Mouse (Mus musculus): ENCODE results near the gene Slc17a1. TPM values are rescaled to one million over a fixed set of nuclear protein-coding genes. Genes with fewer than 3 reads are reported as not detected.

Slc17a1 gene
- polyA plus RNA-seq, 1 experiment from 2014 or later = 0.77 TPM

- H3K27me3 ChIP-seq (replicated peaks; ENCODE audit: control insufficient read depth, insufficient read depth, low read length) = no peaks in the 10 kb centered on the region
- H3K4me3 ChIP-seq (ENCODE audit: low read length) = no peak overlapping the region
- H3K27ac ChIP-seq (ENCODE audit: low read length) = no peak overlapping the region
- no peak overlapping the region for H3K4me2 ChIP-seq (ENCODE audit: low read depth, low read length)
- no peaks in the 10 kb centered on the region for H3K9me3 ChIP-seq (ENCODE audit: control insufficient read depth, low read length)
- WGBS = 74% methylated on average over 11 of the region's 11 CpGs
- peaks cover 7% of the 10 kb centered on the region; the same call in 1 of the 2 replicates for H3K4me1 ChIP-seq (ENCODE audit: control insufficient read depth, insufficient read depth, low read length)
- ATAC-seq = no peak
- no peaks in the 10 kb centered on the region for H3K36me3 ChIP-seq (ENCODE audit: control insufficient read depth, insufficient read depth, low read length)
- H3K9ac ChIP-seq (ENCODE audit: low read depth, low read length) = no peak overlapping the region
Observed at GRCm38 (mm10) chr13:23930904-23931303, 63.4 kb downstream of the Slc17a1 start.

GRCm38 (mm10) chr13:23933421-23934210 lies 66.1 kb downstream of the Slc17a1 start, which contains the start of gene Hist1h2ba:
TSS of gene Hist1h2ba (minus strand) at chr13:23934156.
- no peak for ATAC-seq
- Histone ChIP-seq H3K4me1 (ENCODE audit: control insufficient read depth, insufficient read depth, low read length) (peaks cover 2% of the 10 kb centered on the region; the same call in 1 of the 2 replicates), H3K9me3 (ENCODE audit: control insufficient read depth, low read length) (no peaks in the 10 kb centered on the region), H3K36me3 (ENCODE audit: control insufficient read depth, insufficient read depth, low read length) (no peaks in the 10 kb centered on the region), H3K27ac (ENCODE audit: low read length) (no peak within 1 kb of the TSS), H3K4me2 (ENCODE audit: low read depth, low read length) (no peak within 1 kb of the TSS), H3K9ac (ENCODE audit: low read depth, low read length) (no peak within 1 kb of the TSS), H3K27me3 (replicated peaks; ENCODE audit: control insufficient read depth, insufficient read depth, low read length) (no peaks in the 10 kb centered on the region), H3K4me3 (ENCODE audit: low read length) (no peak within 1 kb of the TSS)
- 93% methylated on average over 36 of the region's 39 CpGs for WGBS

GRCm38 (mm10) chr13:23934211-23934520 lies 66.6 kb downstream of the Slc17a1 start, which contains the start of gene Hist1h2aa:
TSS of gene Hist1h2aa (plus strand) at chr13:23934462.
- Histone ChIP-seq H3K4me3 (ENCODE audit: low read length) (no peak within 1 kb of the TSS), H3K36me3 (ENCODE audit: control insufficient read depth, insufficient read depth, low read length) (no peaks in the 10 kb centered on the region), H3K27me3 (replicated peaks; ENCODE audit: control insufficient read depth, insufficient read depth, low read length) (no peaks in the 10 kb centered on the region), H3K9me3 (ENCODE audit: control insufficient read depth, low read length) (no peaks in the 10 kb centered on the region), H3K4me2 (ENCODE audit: low read depth, low read length) (no peak within 1 kb of the TSS), H3K4me1 (ENCODE audit: control insufficient read depth, insufficient read depth, low read length) (no peaks in the 10 kb centered on the region), H3K9ac (ENCODE audit: low read depth, low read length) (no peak within 1 kb of the TSS), H3K27ac (ENCODE audit: low read length) (no peak within 1 kb of the TSS)
- no peak for ATAC-seq
- 92% methylated on average over 10 of the region's 10 CpGs for whole genome bisulfite sequencing

GRCm38 (mm10) chr13:23938699-23939098 lies 71.1 kb downstream of the Slc17a1 start:
- no peak for ATAC-seq
- no peaks in the 10 kb centered on the region for H3K4me1 ChIP-seq (ENCODE audit: control insufficient read depth, insufficient read depth, low read length)
- H3K27ac ChIP-seq (ENCODE audit: low read length) = no peak overlapping the region
- no peak overlapping the region for H3K4me3 ChIP-seq (ENCODE audit: low read length)
- no peaks in the 10 kb centered on the region for H3K36me3 ChIP-seq (ENCODE audit: control insufficient read depth, insufficient read depth, low read length)
- H3K4me2 ChIP-seq (ENCODE audit: low read depth, low read length) = no peak overlapping the region
- H3K27me3 ChIP-seq (replicated peaks; ENCODE audit: control insufficient read depth, insufficient read depth, low read length) = no peaks in the 10 kb centered on the region
- no peaks in the 10 kb centered on the region for H3K9me3 ChIP-seq (ENCODE audit: control insufficient read depth, low read length)
- 89% methylated on average over 1 of the region's 1 CpGs for WGBS
- H3K9ac ChIP-seq (ENCODE audit: low read depth, low read length) = no peak overlapping the region

GRCm38 (mm10) chr13:23940291-23940690 lies 72.7 kb downstream of the Slc17a1 start:
- Histone ChIP-seq H3K9me3 (ENCODE audit: control insufficient read depth, low read length) (no peaks in the 10 kb centered on the region), H3K4me2 (ENCODE audit: low read depth, low read length) (no peak overlapping the region), H3K27ac (ENCODE audit: low read length) (no peak overlapping the region), H3K36me3 (ENCODE audit: control insufficient read depth, insufficient read depth, low read length) (no peaks in the 10 kb centered on the region), H3K4me1 (ENCODE audit: control insufficient read depth, insufficient read depth, low read length) (no peaks in the 10 kb centered on the region), H3K9ac (ENCODE audit: low read depth, low read length) (no peak overlapping the region), H3K27me3 (replicated peaks; ENCODE audit: control insufficient read depth, insufficient read depth, low read length) (no peaks in the 10 kb centered on the region), H3K4me3 (ENCODE audit: low read length) (no peak overlapping the region)
- 60% methylated on average over 6 of the region's 6 CpGs for WGBS
- ATAC-seq = no peak

GRCm38 (mm10) chr13:23942861-23943260 lies 75.3 kb downstream of the Slc17a1 start:
- Histone ChIP-seq H3K36me3 (ENCODE audit: control insufficient read depth, insufficient read depth, low read length) (no peaks in the 10 kb centered on the region), H3K4me1 (ENCODE audit: control insufficient read depth, insufficient read depth, low read length) (no peaks in the 10 kb centered on the region), H3K27ac (ENCODE audit: low read length) (no peak overlapping the region), H3K4me3 (ENCODE audit: low read length) (no peak overlapping the region), H3K9ac (ENCODE audit: low read depth, low read length) (no peak overlapping the region), H3K4me2 (ENCODE audit: low read depth, low read length) (no peak overlapping the region), H3K9me3 (ENCODE audit: control insufficient read depth, low read length) (no peaks in the 10 kb centered on the region), H3K27me3 (replicated peaks; ENCODE audit: control insufficient read depth, insufficient read depth, low read length) (no peaks in the 10 kb centered on the region)
- ATAC-seq = no peak
- 52% methylated on average over 2 of the region's 2 CpGs for WGBS

Small RNAs within 50 kb of the gene (microRNA-seq; reads per million reads assigned to microRNA genes)
- not detected for gene Gm44344

Other genes starting within 250 kb of the Slc17a1 start
- 1.4 and 2.3 TPM in 2 replicates for gene Hist1h2be, start 246.6 kb upstream of the Slc17a1 start, polyA plus RNA-seq (2015; fragmentation: Nextera tagmentation; extraction: Ambion mirVana)
- gene Hist1h1e, start 245.2 kb upstream of the Slc17a1 start, polyA plus RNA-seq (2015; fragmentation: Nextera tagmentation; extraction: Ambion mirVana) = 10.4 and 13.7 TPM in 2 replicates
- 0.94 and 1.0 TPM in 2 replicates for gene Hist1h2ac, start 183.8 kb upstream of the Slc17a1 start, polyA plus RNA-seq (2015; fragmentation: Nextera tagmentation; extraction: Ambion mirVana)
- 101 and 110 TPM in 2 replicates for gene Hist1h2bc, start 183.6 kb upstream of the Slc17a1 start, polyA plus RNA-seq (2015; fragmentation: Nextera tagmentation; extraction: Ambion mirVana)
- gene Hist1h1t, start 171.9 kb upstream of the Slc17a1 start, polyA plus RNA-seq (2015; fragmentation: Nextera tagmentation; extraction: Ambion mirVana) = 0.15 and 0.20 TPM in 2 replicates
- 2.9 and 3.1 TPM in 2 replicates for gene Hist1h4c, start 169.3 kb upstream of the Slc17a1 start, polyA plus RNA-seq (2015; fragmentation: Nextera tagmentation; extraction: Ambion mirVana)
- 8.5 and 9.7 TPM in 2 replicates for gene Hfe, start 156.9 kb upstream of the Slc17a1 start, polyA plus RNA-seq (2015; fragmentation: Nextera tagmentation; extraction: Ambion mirVana)
- 33.6 and 35.3 TPM in 2 replicates for gene Hist1h1c, start 128.9 kb upstream of the Slc17a1 start, polyA plus RNA-seq (2015; fragmentation: Nextera tagmentation; extraction: Ambion mirVana)
- 3.2 and 4.9 TPM in 2 replicates for gene Hist1h3c, start 122.1 kb upstream of the Slc17a1 start, polyA plus RNA-seq (2015; fragmentation: Nextera tagmentation; extraction: Ambion mirVana)
- gene Hist1h2bb, start 121.0 kb upstream of the Slc17a1 start, polyA plus RNA-seq (2015; fragmentation: Nextera tagmentation; extraction: Ambion mirVana) = 1.7 and 2.0 TPM in 2 replicates
- 16.9 and 20.0 TPM in 2 replicates for gene Hist1h2ab, start 116.6 kb upstream of the Slc17a1 start, polyA plus RNA-seq (2015; fragmentation: Nextera tagmentation; extraction: Ambion mirVana)
- 4.7 and 7.4 TPM in 2 replicates for gene Hist1h3b, start 115.5 kb upstream of the Slc17a1 start, polyA plus RNA-seq (2015; fragmentation: Nextera tagmentation; extraction: Ambion mirVana)
- gene Hist1h4b, start 110.7 kb upstream of the Slc17a1 start, polyA plus RNA-seq (2015; fragmentation: Nextera tagmentation; extraction: Ambion mirVana) = 1.4 and 2.1 TPM in 2 replicates
- 0.60 TPM in 1 of 2 replicates, not detected in the other for gene Hist1h4a, start 106.5 kb upstream of the Slc17a1 start, polyA plus RNA-seq (2015; fragmentation: Nextera tagmentation; extraction: Ambion mirVana)
- 3.1 and 4.2 TPM in 2 replicates for gene Hist1h3a, start 105.4 kb upstream of the Slc17a1 start, polyA plus RNA-seq (2015; fragmentation: Nextera tagmentation; extraction: Ambion mirVana)
- 0.38 and 0.99 TPM in 2 replicates for gene Hist1h1a, start 104.1 kb upstream of the Slc17a1 start, polyA plus RNA-seq (2015; fragmentation: Nextera tagmentation; extraction: Ambion mirVana)
- 0.11 and 0.12 TPM in 2 replicates for gene Trim38, start 97.8 kb upstream of the Slc17a1 start, polyA plus RNA-seq (2015; fragmentation: Nextera tagmentation; extraction: Ambion mirVana)
- 0.11 TPM in 1 of 2 replicates, not detected in the other for gene Slc17a2, start 60.8 kb upstream of the Slc17a1 start, polyA plus RNA-seq (2015; fragmentation: Nextera tagmentation; extraction: Ambion mirVana)
- gene Slc17a3, start 28.3 kb upstream of the Slc17a1 start, polyA plus RNA-seq (2015; fragmentation: Nextera tagmentation; extraction: Ambion mirVana) = 0.22 and 0.35 TPM in 2 replicates
- gene Slc17a4, start 47.3 kb downstream of the Slc17a1 start, polyA plus RNA-seq (2015; fragmentation: Nextera tagmentation; extraction: Ambion mirVana) = 24.8 and 31.7 TPM in 2 replicates
- gene Hist1h2ba, start 66.4 kb downstream of the Slc17a1 start, polyA plus RNA-seq (2015; fragmentation: Nextera tagmentation; extraction: Ambion mirVana) = not detected in 2 replicates
- gene Hist1h2aa, start 66.7 kb downstream of the Slc17a1 start, polyA plus RNA-seq (2015; fragmentation: Nextera tagmentation; extraction: Ambion mirVana) = not detected in 2 replicates
- 7.5 and 7.9 TPM in 2 replicates for gene Scgn, start 123.5 kb downstream of the Slc17a1 start, polyA plus RNA-seq (2015; fragmentation: Nextera tagmentation; extraction: Ambion mirVana)